Mouse (Mus musculus) right cerebral cortex, adult 18-20 months (tissue): ENCODE measurements around the gene Foxl2.

Source experiments
- DNase-seq: peaks from one replicate; pipeline ENCODE4 v3.0.0; 2022; ENCODE audit warnings: mixed read lengths

Foxl2 gene

DNA sequence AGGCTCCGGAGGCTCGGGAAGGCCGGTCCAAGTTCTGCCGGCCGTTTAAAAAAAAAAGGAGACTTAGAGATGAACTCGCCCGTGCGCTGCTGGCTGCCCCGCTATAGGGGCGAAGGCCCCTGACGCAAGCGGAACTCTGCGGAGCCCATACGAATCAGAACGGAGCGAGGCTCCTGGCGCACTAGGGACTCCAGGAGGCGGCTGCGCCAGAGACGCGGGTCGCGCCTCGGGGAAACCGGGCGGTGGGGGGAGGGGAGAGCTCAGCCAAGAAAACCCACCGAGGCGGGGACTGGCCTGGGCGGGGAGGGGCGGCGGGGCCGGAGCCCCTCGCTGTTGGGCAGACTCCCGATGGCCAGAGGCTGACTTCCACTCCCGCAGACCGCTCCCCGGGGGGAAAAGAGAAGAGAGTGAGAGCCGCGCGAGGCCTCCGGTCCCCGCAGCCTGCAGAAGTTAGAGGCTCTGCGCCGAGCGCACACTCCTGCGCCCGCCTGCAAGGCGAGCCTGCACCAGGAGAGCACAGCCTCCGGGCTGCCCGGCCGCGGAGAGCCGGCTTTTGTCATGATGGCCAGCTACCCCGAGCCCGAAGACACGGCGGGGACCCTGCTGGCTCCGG, at the start of gene Foxl2:
Foxl2 (plus strand) TSS at position 186 of the 613 bp plus-strand sequence.
- no peak for DNase-seq

DNA sequence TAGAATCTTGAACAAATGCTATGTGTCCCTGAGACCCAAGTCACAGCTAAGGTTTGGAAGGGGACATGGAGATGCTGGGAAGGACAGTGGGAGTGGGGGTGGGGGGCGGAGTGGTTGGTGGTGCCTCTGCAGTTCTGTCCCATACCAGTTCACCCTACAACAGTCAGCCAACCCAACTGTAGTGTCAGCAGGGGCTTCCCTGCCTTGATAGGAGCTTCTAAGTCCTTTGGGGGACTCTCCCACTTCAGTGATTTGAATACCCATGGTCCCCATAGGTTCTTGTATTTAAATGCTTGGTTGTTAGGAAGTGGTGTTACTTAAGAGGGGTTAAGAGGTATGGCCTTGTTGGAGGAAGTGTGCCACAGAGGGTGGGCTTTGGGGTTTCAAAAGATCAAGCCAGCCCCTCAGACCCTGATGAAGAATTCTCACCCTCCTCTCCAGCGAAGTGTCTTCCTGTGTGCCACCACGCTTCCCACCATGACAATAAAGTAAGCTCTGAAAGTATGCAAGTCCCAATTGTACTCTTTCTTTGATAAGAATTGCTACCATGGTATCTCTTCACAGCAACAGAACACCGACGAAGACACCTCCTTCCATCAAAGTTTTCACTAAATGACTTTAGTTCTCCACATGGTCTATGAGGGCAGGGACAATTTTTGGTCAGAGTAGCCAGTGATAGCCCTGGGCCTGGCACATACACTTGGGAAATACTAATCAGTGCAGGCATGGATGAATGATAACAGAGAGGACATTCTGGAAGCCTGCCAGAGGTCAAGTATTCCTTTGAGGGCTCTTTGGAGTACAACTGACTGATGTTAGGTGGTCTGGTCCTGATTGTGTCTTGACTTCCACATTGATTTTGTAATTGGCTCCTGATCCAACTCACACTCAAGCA, 34.2 kb upstream of the Foxl2 start:
- no peak for DNase-seq

DNA sequence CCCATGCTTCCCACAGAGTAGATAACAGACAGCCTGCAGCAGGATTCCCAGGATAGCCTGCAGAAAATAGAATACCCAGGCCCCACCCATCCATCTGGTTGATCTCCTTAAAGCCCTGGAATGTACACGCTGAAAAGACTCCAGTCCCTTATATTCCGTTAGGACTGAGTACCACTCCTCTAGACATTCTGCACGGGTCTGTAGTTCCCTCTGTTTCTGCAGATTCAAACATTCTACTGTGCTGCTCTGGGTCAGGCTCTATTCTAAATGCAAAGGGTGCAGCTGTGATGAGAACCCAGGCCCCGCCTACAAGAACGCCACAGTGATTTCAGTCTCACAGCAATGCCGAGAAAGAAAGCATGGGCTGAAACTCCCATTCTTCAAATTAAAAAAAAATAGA, 32.0 kb upstream of the Foxl2 start:
- no peak for DNase-seq

DNA sequence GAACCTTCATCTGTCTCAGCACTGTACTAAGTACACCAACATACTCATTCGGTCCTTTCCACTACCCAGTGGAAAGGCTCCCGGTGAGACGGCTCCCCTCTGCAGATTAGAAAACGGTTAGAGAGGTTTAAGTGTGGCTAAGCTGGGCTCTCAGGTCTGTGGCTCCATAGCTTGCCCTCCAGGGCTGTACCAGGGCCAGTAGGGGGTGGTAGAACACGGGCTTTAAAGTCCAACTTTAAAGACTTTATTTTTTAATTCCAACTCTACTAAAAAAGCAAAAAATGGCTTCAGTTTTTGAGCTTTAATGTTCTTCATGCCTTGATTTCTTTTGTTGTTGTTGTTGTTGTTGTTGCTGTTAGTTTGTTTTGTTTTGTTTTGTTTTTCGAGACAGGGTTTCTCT, 30.9 kb upstream of the Foxl2 start:
- DNase-seq = no peak

DNA sequence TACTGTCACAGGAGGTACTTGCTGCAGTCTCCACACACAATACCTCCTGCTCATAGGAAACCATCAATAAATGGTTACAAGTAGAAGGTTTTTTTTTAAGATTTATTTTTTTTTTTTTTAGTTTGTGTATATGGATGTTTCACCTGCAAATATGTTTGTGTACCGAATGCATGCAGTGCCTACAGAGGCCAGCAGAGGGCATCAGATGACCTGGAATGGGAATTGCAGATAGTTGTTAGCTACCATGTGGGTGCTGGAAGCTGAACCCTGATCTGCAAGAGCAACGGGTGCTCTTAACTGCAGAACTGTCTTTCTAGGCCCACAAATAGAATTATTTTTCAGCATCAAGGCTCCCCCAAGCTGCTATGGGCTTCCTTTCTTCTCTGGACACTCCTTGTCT, 25.6 kb upstream of the Foxl2 start:
- DNase-seq = no peak

DNA sequence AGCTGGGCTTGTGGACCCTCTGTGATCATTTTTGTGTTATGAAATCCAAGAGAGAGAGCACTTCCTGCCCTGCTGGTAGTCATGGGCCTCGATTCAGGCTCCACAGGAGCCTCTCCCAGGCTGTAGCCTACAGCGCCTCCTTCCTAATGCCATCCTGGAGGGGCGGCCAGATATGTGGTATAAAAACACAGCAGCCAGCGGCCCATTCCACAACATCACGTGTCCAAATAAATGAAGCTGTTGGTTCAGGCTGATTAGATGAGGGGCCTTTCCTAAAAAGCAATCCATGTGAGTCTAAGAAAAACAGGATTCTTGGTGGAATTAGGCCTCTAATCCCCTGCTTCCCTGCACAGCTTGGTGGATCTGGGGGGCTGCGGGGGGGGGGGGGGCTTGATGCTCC, 22.2 kb upstream of the Foxl2 start:
- no peak for DNase-seq

DNA sequence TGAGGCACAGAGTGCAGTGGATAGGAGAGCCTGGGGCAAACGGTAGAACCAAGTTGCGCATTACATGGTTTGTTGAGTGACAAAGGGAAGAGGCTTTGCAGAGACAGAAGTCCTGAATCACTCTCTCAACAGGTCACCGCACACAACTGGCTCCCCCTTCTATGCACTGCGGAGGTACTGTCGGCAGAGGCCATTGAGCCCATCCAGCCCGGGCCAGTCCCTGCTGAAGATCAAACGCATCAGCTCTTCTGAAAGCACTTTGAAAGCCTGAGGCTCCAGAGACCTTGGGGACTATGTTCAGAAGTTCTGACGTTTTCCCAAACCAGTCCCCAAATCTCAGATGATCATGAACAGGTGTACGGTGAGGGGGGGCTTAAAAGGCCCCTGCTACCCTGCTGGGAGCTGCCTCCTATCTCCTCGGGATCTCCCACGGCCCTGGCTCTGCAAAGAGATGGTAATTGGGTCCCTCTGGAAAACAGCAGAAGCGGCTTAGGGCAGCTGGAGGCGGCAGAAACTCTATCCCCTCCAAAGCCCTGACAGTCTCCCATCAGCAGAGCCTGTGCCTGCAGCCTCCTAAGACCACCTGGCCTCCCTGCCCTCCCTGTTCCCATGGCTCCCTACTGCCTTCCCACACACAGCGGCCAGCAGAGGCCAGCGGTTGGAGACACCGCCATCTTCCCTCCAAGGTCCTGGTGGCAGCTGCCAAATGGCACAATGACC, 19.7 kb upstream of the Foxl2 start:
- no peak for DNase-seq

DNA sequence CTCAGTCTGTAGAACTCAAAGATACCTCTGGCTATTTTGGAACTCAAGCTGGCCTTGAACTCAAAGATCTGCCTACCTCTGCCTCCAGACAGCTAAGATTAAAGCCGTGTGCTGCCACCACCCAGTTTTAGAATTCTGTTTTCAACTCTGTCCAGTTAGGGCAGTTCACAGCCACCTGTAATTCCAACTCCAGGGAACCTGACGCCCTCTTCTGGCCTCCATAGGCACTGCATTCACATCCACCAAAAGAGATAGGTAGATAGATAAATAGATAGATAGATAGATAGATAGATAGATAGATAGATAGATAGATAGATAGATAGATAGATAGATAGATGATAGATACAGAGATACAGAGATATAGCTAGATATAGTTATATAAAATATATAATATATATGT, 15.8 kb upstream of the Foxl2 start:
- no peak for DNase-seq

DNA sequence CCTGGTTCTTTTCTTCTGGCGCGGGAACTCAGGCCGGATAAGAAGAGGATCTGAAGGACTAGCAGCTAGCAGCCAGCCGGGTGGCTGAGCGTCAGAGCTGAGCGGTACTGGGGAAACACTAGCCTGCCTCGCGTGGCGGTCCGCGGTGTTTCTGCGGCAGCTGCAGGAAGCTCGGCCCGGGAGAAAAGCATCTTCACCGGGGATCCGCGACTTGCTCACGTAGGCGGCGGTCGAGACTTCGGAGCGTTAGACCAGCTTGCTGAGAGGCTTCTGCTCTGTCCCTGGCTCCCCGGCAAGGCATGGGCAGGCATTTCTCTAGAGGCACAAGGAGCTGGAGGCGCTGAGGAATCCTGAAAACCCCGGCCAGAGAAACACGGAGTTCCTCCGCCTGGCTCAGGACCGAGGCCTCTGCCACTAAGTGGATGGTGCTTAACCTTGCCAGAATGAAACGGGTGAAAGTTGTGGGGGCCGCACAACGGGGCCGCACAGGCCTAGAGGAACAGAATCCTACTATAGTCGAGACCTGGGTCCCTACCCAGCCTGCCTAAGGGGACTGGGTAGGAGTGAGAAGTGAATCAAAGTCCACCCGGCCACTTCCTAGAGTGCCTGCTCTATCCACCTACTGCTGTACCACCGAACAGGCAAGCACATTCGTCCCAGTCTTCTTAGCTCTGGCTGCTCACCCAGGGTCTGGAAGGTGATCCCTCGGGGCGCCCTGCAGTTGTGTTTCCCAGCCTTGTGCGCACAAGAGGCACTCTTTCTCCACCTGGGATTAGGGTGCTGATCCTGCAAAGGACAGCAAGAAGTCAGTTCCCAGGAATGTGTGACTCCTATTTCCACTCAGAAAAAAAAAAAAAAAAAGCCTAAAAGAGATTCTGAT, 2.7 kb upstream of the Foxl2 start:
- DNase-seq = no peak

DNA sequence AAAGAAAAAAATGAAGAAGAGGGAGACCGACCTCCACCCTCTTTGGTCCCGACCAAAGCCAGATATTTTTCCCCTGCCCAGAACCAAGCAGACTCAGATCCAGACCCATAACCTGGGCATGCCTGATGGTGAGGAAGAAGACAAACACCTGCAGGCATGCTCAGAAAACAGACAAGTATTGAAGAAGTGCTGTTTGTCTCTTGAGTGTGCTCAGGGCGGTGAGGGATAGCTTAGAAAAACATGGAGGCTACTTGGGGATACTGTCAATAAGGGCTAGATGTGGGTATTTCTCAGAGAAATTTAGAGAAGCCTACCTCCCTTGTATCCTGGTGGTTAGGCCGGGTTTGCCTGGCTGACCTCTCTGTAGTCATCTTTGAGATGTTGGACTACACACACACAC, 1.8 kb upstream of the Foxl2 start:
- no peak for DNase-seq

DNA sequence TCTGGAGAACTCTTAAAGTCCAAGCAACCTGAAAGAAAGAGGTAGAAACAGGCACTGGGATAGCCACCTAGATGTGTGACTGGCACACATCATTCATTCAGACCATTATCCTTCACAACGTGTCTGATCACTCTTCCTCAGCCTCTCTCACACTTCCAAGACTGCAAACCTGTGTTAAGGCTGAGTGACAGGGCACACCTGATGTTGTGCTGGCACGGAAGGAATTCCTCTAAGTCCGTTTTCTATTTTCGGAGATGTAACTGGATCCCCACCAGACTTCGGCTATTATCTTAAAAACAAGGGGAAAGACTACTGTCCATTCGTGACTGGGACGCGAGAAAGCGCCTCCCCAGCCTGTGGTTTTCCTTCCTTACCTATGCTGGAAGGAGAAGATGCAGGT, 1.3 kb upstream of the Foxl2 start:
- no peak for DNase-seq

DNA sequence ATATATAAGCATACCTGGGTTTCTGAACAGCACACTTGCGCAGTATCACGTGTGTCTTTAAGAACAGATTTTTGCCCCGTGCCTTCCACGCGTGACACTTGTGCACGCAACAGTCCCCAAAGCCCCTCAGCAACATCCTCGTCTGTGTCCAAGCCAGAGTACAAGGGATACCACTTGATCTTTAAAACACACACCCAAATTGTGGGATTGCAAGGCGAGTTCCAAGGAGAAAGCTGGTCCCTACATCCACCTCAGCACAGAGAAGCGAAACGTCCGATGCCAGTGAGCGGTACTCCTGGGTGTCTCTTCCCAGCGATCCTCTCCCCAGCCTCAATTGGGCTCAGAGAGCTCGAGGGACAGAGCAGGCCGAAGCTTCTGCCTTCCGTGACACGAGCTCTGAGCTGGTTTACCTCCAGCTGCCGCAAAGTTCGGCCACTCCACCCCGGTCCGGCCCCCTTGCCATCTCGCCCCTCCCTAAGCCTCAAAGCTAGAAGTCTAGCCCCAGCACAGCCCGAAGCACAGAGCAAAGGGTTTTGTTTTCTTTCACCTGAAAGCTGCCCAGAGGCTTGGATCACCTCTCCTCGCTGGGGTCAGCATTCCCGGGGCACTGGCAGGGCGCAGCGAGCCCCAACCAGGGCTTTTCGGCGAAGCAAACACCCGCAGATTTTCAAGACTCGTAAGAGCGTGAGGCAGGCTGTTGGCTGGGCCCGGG, 541 bp upstream of the Foxl2 start:
- DNase-seq = no peak

DNA sequence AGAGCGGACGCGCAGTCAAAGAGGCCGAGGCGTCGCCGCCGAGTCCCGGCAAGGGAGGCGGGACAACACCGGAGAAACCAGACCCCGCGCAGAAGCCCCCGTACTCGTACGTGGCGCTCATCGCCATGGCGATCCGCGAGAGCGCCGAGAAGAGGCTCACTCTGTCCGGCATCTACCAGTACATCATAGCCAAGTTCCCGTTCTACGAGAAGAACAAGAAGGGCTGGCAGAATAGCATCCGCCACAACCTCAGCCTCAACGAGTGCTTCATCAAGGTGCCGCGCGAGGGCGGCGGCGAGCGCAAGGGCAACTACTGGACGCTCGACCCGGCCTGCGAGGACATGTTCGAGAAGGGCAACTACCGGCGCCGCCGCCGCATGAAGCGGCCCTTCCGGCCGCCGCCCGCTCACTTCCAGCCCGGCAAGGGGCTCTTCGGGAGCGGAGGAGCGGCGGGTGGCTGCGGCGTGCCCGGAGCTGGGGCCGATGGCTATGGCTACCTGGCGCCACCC, 682 bp downstream of the Foxl2 start:
- no peak for DNase-seq

DNA sequence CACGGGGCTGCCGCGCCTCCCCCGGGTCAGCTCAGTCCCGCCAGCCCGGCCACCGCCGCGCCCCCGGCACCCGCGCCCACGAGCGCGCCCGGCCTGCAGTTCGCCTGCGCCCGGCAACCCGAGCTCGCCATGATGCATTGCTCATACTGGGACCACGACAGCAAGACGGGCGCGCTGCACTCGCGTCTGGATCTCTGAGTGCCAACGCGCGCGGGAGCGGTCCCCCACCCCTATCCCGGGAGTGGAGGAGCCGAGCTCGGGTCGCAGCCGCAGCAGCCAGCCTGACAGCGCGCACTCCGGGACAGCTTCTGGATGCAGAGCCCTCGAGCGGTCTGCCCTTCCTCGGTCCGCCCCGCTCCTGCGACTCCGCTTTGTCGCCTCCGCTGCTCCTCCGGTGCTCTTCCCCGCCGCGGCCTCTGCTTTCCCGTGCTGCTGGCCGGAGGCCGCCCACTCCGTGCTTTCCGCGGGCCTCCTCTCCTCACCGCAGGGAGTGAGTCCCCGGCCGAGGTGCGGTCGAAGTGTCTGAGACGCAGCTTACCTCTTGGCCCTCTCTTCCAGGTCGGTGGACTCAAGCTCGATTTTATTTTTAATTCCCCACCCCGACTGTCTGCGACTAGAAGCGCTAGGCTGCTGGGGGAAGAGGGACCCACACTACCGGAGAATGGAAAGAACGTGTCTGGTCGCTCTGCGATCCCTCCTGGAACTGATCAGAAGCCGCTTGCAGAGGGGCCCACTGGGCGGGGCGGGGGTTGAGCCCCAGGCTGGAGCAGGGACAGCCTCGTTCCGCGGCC, 1.7 kb downstream of the Foxl2 start:
- no peak for DNase-seq

DNA sequence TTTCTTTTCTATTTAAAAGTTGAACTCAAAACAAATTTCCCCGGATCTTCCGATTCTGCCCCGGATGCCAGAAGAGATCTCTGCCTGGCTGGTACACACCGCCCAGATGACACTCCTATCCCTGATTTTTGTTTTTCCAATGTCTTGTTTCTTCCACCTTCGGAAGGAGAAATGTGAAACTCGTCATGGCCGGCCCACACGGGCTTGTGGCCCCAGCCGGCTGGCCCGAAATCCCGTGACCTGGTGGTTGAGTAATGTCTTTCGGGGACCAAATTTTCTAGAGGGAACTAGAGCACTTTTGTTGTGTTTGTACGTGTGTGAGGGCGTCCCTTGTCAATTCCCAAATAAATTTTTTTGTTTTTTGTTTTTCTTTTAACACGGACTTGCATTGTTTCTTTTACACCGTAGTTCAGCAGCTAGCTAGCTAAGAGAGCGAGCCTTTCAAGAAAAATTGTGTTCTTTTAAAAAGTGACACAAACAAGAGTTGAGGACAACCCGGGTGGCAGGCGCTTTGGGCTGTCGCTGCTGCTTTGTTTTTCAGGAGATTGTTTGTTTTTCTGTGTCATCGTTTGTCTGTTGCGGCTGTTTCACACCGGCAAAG, 2.8 kb downstream of the Foxl2 start:
- DNase-seq = no peak

DNA sequence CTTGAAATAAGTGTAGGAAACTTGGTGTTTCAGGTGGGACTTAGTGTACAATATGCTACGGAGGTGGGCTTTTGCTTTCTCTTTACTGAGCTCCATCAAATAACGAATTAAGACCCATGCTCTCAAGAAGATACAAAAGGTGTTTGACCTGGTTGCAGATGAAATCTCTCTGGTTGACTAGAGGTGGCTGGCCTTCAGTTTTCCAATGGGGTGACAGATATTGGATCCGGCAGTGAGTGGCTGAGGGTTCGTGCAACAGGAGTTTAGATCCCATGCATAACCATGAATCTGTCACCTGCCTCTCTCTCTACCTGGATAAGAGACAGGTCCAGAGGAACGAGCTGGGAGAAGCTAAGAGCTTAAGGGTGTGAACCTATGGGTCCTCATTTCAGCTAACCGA, 3.5 kb downstream of the Foxl2 start:
- DNase-seq = no peak

DNA sequence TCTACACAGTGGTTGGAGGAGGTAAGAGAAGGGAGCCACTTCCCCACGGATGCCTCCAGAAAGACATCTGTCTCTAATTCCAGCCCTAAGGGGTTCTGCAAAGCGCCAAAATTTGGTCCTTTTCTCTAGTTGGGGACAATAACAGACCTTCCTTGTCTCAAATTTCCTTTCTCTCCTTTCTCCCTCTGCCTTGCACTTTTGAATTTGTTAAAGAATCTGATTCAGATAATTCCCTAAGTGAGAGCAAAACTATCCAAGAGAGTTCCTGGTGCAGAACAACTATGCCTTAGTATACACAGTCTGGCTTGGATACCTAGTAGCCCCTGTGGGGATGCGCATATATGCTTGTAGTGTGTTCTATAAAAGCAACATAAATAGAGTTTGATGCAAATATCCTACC, 4.8 kb downstream of the Foxl2 start:
- no peak for DNase-seq

DNA sequence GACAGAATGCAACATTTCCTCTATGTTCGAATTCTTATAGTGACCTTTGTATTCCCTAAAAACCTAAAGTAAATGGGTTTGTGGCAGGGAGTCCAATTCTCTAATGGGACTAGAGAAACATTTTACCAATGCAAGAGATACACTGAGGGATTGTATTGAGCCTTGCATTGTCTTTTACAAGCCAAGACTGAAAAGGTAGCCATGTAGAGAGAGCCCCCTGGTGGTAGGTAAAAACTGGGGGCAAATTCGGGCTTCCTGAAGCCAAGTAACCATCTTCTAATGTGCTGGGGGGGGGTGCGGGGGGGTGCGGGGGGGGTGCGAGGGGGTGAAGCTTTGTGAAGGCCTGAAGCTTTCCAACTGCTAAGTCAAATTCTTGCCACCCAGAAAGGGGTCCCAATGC, 5.3 kb downstream of the Foxl2 start:
- DNase-seq = no peak

DNA sequence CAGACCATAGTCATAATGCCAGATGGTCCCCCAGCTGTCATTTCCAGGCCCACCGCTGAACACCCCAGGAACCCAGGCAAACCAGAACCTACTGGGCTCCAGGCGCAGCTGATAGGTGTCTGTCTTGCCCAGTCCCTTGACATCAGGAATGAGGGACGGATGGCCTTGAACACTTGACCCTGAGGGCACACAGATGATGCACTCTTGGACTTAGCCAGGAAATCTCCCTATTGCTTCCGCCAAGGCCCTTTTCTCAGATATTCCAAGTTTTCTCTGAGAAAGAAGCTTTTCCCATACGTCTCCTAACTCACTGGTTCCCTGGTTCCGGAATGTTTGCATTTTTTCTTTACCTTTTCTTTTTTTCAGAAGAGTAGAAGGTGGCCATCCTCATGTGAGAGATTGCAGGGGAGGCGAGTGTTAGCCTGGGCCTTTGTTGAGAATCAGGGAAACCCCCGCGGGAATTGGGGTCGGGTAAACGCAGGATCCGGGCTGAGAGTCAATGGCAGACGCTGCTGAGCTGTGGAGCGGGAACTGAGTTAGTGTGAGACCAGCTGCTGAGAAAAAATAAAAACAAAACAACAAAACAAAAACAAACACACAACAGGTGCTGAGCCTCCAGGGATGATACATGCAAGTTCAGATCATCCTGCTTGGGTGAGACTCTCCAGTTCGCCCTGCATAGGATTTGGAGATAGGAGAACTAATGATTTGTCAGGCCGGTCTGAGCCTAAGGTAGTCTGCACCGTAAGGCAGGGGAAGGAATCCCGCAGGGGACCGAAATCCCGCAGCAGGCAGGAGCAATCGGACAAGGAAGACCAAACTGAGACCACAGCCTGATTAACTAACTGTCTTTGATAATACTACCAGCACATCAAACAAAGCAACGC, 6.7 kb downstream of the Foxl2 start:
- no peak for DNase-seq
